Mouse (Mus musculus) stomach, postnatal 0 days (tissue): ENCODE data around the gene Atpif1.

ENCODE experiments used
- CTCF ChIP-seq: IDR thresholded peaks from 2 replicates; pipeline ENCODE4 v1.5.1; 2016; ENCODE audit warnings: antibody characterized with exemption, low read depth, mild to moderate bottlenecking, moderate library complexity
- EP300 ChIP-seq: optimal IDR thresholded peaks from 2 replicates; pipeline ENCODE3; 2016; ENCODE audit warnings: antibody characterized with exemption

GRCm38 (mm10) chr4:132515369-132516155 is 17.9 kb downstream of the Atpif1 start:
- TF ChIP-seq CTCF (no peak), EP300 (peak; percentile 5)
